Mouse (Mus musculus): ENCODE data around the gene Gpx3.
A peak's percentile ranks its signal among the peaks of the same experiment; 100 is the strongest.
"Not testable (repeated sequence)": the region's sequence is repeated elsewhere in the genome, so short reads cannot be mapped to it uniquely, and the experiment has no call there.

The Gpx3 gene

DNA sequence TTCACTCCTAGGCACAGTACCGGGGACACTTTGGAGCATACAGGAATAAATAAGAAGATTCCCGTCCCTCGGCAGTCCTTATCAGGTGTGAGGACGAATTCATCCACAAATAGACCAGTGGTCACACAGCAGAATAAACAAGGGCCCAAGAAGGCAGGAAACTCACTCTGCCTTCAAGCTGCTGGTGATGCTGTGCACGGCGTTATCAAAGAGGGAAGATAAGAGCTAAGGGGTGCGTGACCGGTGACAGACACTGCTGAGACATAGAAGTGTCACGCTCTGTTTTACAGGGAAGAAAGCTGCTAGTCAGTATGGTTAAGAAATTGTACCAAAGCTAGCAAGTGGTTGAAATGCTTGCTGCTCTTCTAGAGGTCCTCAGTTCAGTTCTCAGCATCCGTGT, 22.3 kb upstream of the Gpx3 start:
- no peak for DNase-seq (ENCODE audit: low read depth, low spot score)

DNA sequence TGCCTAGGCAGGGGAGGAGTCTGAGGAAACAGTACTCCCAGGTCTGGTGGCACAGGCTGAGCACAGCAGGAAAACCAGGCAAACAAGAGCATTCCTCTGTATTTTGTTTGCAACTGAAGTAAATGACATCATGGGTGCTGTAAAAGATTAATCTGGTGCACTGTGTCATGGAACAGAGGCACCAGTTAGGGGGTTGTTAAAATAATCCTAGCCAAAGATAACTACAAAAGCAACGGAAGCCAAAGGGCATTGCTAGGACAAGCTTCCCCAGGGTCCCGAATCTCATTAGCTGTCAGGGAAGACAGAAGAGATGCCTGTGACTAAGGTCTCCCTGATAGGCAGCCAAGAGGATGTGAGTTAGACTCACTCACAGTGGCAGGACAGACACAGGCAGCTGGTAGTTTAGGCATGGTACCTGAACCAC, 21.2 kb upstream of the Gpx3 start:
- DNase-seq (ENCODE audit: low read depth, low spot score), result no peak

DNA sequence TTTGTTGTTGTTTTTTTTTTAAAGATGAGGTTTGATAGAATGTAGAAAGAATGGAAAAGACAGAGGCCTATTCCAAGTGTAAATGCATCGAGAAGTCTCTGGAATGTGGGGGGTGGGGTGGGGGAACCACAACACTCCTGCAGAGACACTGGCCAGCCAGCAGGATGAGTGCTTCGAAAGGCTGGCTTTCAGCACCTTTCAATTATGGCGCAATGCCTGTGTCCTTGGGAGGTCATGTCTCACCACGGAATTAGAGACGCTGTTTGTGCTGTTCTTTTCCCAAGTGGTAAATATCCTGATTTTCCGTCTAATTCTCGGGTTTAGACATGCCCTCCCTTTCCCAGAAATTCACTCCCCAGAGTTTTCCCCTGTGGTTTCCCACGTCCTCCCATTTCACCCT, 19.6 kb upstream of the Gpx3 start:
- peak; percentile 82 for DNase-seq (ENCODE audit: low read depth, low spot score)

DNA sequence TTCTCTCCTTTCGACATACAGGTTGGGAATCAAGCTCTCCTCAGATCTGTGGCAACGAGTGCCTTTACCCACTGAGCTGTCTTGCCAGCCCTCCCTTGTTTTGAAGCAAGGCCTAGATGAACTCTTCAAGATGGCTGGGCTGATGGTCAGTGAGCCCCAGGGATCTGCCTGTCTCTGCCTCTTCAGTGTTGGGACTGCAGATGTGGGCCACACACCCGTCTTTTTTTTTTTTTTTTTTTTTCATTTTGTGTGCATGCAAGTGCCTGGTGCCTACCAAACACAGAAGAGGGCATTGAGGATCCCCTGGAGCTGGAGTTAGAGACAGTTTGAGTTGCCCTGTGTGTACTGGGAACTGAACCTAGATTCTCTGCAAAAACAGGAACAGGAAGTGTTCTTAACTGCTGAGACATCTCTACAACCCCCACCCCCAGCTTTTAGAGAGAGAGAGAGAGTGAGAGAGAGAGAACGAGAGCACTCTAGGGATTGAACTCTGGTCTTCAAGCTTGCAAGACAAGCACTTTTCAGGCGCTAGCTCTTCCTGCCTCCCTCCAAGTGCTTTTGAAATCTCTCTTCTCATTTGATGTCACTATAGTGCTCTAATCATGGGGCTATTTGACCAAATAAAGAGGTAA, 17.9 kb upstream of the Gpx3 start:
- no peak for DNase-seq (ENCODE audit: low read depth, low spot score)

DNA sequence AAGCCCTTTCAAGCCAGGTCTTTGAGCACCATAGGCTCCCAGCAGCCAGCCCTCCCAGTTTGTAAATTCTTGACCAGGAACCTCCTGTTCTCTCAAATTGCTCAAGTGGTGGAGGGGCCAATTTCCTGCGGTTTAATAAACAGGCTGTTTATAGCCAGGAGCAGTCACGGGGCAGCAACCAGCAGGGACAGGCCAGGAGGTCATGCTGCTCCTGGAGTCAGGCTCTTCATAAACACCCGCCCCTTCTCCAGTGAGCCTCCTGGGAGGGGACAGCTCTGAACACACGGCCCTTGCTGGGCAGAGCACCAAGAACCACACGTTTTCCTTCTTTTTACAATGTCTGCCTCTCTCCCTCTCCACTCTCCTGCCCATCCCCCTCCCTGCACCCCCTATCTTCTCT, 17.3 kb upstream of the Gpx3 start:
- DNase-seq (ENCODE audit: low read depth, low spot score), result no peak

DNA sequence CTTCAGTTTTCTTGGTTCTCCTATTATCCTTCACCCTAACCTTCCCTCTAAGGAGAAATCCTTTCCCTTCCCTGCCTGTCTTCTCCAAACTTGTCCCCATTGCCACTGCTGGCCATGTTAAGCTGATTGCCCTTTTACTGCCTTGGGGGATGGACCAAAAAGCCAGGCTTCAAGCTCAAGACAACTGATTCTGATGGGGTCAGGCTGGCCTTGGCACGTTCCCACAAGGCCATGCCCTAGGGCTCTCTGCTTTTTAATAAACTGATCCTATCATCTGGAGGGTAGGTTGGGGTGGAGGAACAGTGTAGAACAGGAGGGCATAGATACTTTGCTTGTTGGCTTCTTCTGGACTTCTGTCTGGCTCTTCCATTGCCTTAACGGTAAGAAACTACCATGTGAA, 16.8 kb upstream of the Gpx3 start:
- DNase-seq (ENCODE audit: low read depth, low spot score), result no peak

DNA sequence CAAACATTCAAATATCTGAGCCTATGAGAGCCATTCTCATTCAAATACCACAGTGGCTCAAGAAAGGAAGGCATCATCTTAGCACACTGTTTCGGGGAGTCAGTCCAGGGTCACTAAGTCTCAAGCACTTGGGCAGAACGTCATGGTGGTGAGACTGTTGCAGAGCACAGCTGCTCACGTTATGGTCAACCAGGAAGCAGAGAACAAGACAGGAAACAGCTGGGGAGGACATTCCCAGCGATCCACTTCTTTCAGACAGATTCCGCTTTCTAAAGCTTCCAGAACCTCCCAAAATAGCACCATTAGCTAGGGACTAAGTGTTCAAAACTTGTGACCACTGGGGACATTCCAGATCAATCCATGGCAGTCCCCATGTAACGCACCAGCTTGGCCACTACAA, 14.3 kb upstream of the Gpx3 start:
- DNase-seq (ENCODE audit: low read depth, low spot score), result no peak

DNA sequence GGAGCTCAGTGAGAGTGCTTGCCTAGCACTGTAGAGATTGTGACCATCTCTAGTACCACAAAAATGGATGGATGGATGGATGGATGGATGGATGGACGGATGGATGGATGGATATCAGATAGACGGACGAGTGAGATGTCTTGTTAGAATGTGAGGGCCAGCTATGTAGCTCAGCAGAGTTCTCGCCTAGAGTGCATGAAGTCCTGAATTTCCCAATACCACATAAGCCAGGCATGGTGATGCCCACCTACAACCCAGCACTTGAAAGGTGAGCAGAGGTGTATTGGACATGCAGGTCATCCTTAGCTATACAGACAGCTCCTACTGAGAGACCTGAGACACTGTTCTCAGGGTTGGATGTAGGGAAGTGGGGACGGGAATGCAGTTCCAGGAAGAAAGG, 10.9 kb upstream of the Gpx3 start:
- DNase-seq (ENCODE audit: low read depth, low spot score), result no peak

DNA sequence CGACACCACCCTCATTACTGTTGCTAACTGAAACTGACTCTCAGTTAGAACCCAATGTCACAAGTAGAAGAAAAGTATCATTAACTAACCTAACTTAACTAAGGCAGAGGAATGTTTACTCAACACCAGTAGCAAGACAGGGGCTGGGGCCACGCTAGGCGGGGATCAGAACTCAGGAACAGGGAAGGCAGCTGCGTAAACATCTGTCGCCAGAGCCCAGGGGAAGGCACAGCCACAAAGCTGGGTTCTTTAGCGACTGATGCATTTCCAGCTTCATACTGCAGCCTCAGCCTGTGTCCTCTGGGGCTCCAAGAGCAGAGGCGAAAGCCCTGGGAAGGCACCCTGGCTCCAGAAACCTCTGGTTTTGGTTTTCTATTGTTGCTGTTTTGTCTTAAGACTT, 10.2 kb upstream of the Gpx3 start:
- no peak for DNase-seq (ENCODE audit: low read depth, low spot score)

DNA sequence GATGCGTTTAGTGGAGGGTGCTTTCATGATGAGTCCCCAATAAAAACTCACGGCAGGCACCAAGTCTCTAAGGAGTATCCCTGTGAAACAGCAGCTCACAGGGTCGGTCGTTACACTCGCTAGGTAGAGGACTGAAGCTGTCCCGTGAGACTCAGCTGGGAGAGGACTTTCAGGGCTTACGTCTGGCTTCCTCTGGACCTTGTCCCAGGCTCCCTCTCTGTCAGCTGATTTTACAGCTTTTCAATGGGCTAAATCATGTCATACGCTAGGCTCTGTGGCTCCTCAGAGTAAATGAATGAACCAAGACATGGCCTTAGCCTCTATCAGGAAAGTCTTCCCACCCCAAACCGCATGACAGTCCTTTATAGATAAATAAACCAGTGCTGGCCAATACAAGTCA, 7.7 kb upstream of the Gpx3 start:
- DNase-seq (ENCODE audit: low read depth, low spot score), result no peak

DNA sequence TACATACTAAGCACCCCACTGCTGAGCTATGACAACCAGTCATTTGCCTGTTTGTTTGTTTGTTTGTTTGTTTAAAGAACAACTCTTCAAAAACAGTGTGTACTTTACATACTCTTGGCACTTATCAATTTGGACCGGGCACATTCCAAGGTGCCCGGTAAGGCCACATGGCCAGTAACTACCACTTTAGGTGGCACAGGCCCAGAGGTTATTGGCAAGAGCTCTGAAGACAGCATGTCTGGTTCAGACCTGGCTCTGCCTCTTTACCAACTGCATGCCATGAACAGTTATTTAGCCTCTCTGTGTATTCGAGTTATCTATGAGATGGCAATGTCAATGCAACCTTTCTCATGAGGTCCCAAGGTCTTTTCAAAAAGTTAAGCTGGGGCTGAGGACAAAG, 5.6 kb upstream of the Gpx3 start:
- DNase-seq (ENCODE audit: low read depth, low spot score), result not testable (repeated sequence)

DNA sequence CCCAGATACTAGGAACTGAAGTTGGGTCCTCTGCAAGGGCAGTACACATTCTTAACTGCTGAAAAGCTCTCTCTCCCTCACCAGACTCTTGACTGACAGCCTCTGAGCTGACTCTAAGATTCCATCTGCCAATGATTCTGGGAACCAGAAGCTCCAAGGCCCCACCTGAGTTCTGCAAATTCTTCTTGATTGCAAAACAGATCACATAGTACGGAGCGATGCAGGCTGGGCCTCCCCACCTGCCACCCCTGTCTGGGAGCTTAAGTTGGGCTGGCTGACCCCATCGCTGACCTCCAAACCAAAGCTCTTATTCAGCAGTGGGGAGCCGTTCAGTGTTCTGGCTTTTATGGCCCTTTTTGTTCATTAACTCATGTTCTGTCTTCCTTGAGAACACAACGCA, 4.8 kb upstream of the Gpx3 start:
- no peak for DNase-seq (ENCODE audit: low read depth, low spot score)

DNA sequence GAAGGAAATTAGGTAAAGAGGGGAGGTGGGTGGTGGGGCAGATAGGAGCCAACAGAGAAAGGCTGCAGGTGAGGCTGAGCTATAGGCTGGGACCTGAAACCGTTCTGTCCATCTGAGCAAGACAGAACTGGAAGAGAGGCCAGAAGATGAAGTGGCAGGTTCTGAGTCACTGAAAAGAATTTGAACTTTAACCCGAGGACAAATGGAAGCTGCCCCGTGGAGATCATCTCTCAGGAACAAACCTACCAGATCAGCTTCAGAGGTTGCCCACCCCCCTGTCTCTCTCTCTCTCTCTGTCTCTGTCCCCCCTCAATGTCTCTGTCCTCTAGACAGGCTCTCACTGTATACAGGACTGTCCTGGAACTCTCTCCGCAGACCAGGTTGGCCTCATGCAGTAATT, 2.6 kb upstream of the Gpx3 start:
- no peak for DNase-seq (ENCODE audit: low read depth, low spot score)

DNA sequence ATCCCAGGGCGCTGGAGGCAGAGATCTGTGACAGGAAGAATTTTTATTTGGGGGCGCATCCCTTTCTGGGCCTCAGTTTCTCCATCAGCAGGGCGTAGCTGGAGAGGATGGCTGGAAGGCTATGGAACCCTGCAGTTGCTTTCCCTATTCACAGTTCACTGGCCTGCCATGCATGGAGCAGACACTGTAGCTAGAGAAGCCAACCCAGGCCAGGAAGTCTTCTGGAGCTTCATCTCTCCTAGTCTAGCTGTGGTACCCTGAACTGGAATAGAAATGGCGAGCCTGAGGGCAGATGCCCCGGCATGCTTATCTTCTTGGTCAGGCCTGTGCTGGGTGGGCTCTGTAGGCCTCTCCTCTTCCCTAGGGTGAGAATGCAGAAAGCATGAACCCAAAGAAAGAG, 1.1 kb downstream of the Gpx3 start:
- DNase-seq (ENCODE audit: low read depth, low spot score), result no peak

DNA sequence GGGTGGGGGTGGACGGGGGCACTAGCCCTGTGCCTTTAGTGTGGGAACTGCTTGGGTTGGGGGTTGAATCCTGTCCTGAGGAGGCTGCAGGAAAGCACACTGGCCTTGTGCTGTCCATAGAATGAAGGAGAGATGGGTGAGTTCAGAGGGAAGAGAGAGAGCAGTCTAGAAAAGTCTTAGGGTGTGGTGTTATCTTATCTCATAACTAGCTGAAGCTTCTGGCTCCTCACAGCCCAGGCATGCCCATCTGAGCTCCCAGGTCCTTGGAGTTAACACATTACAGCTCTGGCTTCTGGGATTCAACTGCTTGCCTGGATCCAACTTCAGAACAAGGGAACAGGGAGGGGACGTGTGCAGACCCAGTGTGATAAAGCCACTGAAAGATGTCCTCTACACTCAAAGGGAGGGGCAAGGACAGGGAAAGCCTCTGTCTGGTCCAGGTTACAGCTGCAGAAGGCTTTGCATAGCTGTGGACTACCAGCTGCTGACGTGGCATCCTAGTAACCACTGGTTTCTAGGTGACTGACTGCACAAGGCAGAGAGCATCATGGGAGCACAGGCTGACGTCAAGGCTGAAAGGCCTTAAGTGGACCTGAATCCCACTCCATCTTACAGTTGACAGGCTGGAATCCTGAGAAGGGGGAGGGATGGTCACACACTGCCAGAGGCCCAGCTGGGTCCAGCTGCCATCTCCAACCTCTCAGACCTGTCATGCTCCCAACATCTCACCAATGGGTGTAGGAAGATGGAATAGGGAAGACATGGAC, 1.9 kb downstream of the Gpx3 start:
- DNase-seq (ENCODE audit: low read depth, low spot score), result peak; percentile 28

DNA sequence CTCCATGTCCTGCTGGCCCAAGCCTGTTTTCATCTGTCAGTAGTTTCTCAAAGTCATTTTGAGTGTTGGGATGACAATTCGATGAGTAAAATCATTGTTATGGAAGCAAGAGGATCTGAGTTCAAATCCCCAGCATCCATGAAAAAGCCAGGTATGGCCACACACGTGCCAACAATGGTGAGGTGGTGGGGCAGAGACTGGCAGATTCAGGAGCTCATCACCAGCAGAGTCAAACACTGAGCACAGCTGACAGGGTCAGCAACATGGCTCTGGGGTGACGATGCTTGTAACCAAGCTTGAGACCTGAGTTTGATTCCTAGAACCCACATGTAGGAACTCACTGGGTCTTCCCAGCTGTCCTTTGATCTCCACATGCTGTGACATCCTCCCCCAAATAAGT, 2.8 kb downstream of the Gpx3 start:
- no peak for DNase-seq (ENCODE audit: low read depth, low spot score)

DNA sequence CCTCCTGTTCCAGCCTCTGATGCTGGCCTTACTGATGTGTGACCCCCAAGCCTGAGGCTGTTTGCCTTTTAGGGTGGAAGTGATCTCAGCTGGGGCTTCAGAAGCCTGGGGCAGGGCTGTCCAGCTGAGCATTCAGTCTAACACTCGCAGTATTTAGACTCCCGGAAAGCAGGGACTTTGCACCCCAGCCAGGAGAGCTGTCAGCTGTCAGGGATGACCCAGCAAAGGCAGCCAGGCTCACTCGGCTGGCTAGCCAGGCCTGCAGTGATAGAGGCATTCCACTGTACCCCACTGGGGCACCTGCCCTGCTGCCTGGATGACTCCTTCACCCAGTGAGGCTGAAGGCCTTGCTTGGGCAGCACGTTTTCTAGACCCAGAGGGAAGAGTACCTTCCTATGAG, 3.7 kb downstream of the Gpx3 start:
- DNase-seq (ENCODE audit: low read depth, low spot score), result no peak

DNA sequence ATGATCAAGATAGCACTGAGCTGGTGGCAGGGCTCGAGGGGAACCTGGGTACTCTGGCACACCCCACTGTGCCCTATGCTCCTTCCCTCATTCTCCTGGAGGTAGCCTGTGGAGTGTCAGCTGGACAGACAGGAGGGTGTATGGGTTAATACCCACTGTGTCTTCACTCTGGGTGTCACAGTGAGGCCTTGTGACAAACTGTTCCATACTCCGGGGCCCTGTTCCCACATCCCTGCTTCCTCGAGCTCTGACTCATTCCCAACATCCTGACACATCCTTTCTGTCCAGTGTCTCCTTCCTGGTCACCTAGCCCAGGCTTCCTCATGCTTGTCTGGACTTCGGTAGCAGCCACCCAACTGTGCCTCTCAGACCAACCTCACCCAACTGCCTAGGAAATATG, 4.2 kb downstream of the Gpx3 start:
- DNase-seq (ENCODE audit: low read depth, low spot score), result no peak

DNA sequence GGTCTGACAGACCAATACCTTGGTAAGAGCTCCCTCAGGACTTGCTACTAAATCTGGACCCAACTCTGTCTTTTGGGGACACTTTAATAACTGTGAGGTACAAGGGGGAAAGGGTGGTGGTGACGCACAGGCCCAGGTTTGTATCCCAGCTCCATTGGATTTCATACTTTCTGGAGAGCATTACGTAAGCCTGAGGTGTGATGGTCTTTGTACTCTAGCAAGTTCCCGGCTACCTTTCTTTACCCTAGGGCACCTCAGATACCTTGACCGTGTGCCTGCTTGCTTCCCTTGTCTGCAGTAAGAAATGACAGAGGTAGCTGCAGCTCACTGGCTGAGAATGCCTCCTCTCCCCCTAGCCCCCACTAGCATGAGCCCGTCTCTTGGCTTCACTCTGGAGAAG, 5.0 kb downstream of the Gpx3 start:
- DNase-seq (ENCODE audit: low read depth, low spot score), result no peak

DNA sequence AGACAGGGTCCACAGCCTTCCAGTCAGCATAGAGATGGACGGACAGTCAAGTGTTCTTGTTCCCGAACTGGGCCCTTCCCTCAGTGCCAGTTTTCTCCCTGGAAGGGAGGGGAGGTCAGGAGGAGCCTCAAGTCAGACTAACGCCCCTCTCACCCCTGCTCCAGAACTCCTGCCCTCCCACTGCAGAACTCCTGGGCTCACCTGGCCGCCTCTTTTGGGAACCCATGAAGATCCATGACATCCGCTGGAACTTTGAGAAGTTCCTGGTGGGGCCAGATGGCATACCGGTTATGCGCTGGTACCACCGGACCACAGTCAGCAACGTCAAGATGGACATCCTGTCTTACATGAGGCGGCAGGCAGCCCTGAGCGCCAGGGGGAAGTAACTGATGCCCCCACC, 7.0 kb downstream of the Gpx3 start:
- DNase-seq (ENCODE audit: low read depth, low spot score), result no peak

DNA sequence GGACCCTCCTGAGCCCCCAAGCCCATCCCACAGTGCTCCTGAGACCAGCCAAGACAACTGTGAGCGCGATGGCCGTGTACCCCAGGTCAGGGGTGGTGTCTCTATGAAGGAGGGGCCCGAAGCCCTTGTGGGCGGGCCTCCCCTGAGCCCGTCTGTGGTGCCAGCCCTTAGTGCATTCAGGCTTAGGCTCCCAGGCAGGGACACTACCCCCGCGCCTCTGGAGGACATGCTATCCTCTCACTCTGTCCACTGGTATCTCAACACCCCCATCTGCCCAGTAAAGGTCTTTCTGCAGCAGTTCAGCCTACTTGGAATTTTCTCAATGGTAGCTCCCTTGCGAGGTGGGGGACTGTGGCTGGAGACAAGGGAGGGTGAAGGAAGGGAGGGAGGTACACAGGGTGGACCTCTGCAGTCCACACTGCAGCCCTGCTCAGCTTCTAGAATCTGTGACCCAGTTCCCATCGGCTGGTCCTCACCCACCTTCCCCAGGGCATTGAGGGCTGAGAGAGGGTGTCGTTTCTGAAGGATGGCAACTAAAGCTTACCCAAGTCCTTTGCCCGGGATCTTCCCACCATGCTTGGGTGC, 7.9 kb downstream of the Gpx3 start:
- no peak for DNase-seq (ENCODE audit: low read depth, low spot score)

DNA sequence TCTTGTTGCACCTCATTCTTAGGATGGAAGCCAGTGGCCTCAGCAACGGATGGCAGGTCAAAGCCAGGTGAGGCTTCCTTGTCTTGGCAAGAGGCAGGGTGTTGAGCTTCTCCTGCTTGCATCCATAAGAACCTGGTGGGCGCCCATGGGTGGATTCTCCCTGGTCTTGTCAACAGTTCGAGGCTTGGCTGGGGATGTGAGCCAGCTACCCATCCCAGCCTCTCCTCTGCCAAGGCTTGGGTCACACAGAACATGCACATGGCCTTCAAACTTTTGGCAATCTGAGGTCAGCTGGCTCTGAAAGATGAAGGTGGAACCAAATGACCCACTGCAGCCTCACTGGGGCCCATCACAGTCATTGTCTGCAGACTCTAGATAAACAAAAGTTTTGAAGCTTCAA, 8.9 kb downstream of the Gpx3 start:
- no peak for DNase-seq (ENCODE audit: low read depth, low spot score)
